Comparison of ENCODE assay signal across 9 mouse cellular contexts in the genomic region with DNA sequence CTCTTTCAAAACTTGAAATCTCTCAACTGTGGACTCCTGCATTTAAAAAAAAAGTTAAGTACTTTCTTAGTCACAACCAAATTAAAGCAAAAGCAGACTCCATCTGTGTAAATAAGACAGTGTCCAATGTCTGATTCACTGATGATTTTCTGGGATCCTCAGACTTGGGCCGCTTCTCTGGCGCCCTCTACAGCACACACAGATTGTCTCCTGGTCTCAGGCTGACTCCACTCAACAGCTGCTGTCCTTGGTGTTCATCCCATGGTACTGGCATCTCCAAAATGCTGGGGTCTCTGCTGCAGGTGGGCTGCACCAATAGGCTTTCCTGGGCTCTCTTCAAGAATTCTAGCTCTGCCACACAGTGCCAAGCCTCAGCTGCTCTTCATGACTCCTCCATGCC. TPM values are rescaled to one million over a fixed set of nuclear protein-coding genes. Genes with fewer than 3 reads are reported as not detected.
DNase-seq lines count a peak whose midpoint lies in the region; ATAC-seq lines count a peak whose summit lies in the region.
"Had no signal": no experiment of that assay in that cellular context is flagged by ENCODE, and none has a peak within 500 bp of the region (broad histone marks: within the 10 kb centered on the region; RNA-seq: fewer than 3 reads in every experiment).

No protein-coding gene starts in this region.

- H3K27ac ChIP-seq in midbrain, embryonic 10.5 days (replicated peaks): no peak overlapping the region
- no peak overlapping the region for H3K27ac ChIP-seq in midbrain, embryonic 15.5 days
- H3K27ac ChIP-seq in limb, embryonic 11.5 days (replicated peaks; ENCODE audit: low read depth, low read length): no peak overlapping the region

- H3K9ac ChIP-seq in midbrain, embryonic 15.5 days: no peak overlapping the region
- no peak overlapping the region for H3K9ac ChIP-seq in limb, embryonic 11.5 days (ENCODE audit: low read length)

- peak; percentile 36 for DNase-seq in midbrain, embryonic 10.5 days (ENCODE audit: low spot score)
- DNase-seq in T-cell, adult 2 months (ENCODE audit: low spot score): peak; percentile 12
- peak; percentile 68 for DNase-seq in cerebellum, adult 9-10 months
- DNase-seq in heart, postnatal 4 days: peak; percentile 67
- DNase-seq in limb, embryonic 11.5 days (ENCODE audit: low spot score): peak; percentile 49
- DNase-seq in right cerebral cortex, adult 18-20 months: peak; percentile 30

- no peaks in the 10 kb centered on the region for H3K27me3 ChIP-seq in midbrain, embryonic 10.5 days (ENCODE audit: low read depth, poor library complexity, severe bottlenecking)
- no peaks in the 10 kb centered on the region for H3K27me3 ChIP-seq in midbrain, embryonic 15.5 days (replicated peaks)
- H3K27me3 ChIP-seq in limb, embryonic 11.5 days (ENCODE audit: control insufficient read depth, insufficient read depth, low read length): no peaks in the 10 kb centered on the region

- WGBS in midbrain, embryonic 10.5 days: 0% methylated on average over 2 of the region's 2 CpGs
- WGBS in midbrain, embryonic 15.5 days: 3% methylated on average over 2 of the region's 2 CpGs
- 7% methylated on average over 2 of the region's 2 CpGs for WGBS in limb, embryonic 11.5 days

- no peaks in the 10 kb centered on the region for H3K4me1 ChIP-seq in midbrain, embryonic 10.5 days
- H3K4me1 ChIP-seq in midbrain, embryonic 15.5 days: no peaks in the 10 kb centered on the region
- no peaks in the 10 kb centered on the region for H3K4me1 ChIP-seq in limb, embryonic 11.5 days (ENCODE audit: control insufficient read depth, insufficient read depth, low read length)

- no peak overlapping the region for H3K4me3 ChIP-seq in midbrain, embryonic 10.5 days
- no peak overlapping the region for H3K4me3 ChIP-seq in midbrain, embryonic 15.5 days
- no peak overlapping the region for H3K4me3 ChIP-seq in limb, embryonic 11.5 days (ENCODE audit: low read depth, low read length)
- H3K4me3 ChIP-seq: erythroblast, embryonic 14.5 days had no signal

- ATAC-seq in midbrain, embryonic 15.5 days (replicated peaks): no peak
- no peak for ATAC-seq in limb, embryonic 11.5 days (ENCODE audit: insufficient number of reproducible peaks, low FRiP score, low TSS enrichment, low read depth)

- H3K36me3 ChIP-seq in midbrain, embryonic 10.5 days: peaks cover 35% of the 10 kb centered on the region
- peaks cover 55% of the 10 kb centered on the region for H3K36me3 ChIP-seq in midbrain, embryonic 15.5 days (replicated peaks)
- H3K36me3 ChIP-seq in limb, embryonic 11.5 days (ENCODE audit: control insufficient read depth, insufficient read depth, low read length): no peaks in the 10 kb centered on the region

- no peak overlapping the region for H3K4me2 ChIP-seq in midbrain, embryonic 15.5 days
- H3K4me2 ChIP-seq in limb, embryonic 11.5 days (ENCODE audit: low read depth, severe bottlenecking): no peak overlapping the region

- H3K9me3 ChIP-seq in midbrain, embryonic 10.5 days (replicated peaks): no peaks in the 10 kb centered on the region
- no peaks in the 10 kb centered on the region for H3K9me3 ChIP-seq in midbrain, embryonic 15.5 days
- no peaks in the 10 kb centered on the region for H3K9me3 ChIP-seq in limb, embryonic 11.5 days (ENCODE audit: control insufficient read depth, low read length)

RNA-seq across cellular contexts. Expression of a gene that starts 24.5 kb away (rescaled TPM):
- 454 and 468 TPM in 2 replicates for polyA plus RNA-seq in midbrain, embryonic 10.5 days (2016; fragmentation: Nextera tagmentation; extraction: Ambion mirVana)
- polyA plus RNA-seq in midbrain, embryonic 15.5 days (2015; fragmentation: Nextera tagmentation; extraction: Ambion mirVana): 364 and 368 TPM in 2 replicates
- 100 to 1,000 TPM; 130 to 135 TPM for total RNA-seq in heart, postnatal 4 days (2021)
- 409 and 410 TPM in 2 replicates for polyA plus RNA-seq in limb, embryonic 11.5 days (2014; fragmentation: Nextera tagmentation; extraction: Ambion mirVana)

RNA-seq across cellular contexts. Expression of a gene that starts 36.6 kb away (rescaled TPM):
- polyA plus RNA-seq in midbrain, embryonic 10.5 days (2016; fragmentation: Nextera tagmentation; extraction: Ambion mirVana): 78.8 and 82.4 TPM in 2 replicates
- 35.4 and 36.4 TPM in 2 replicates for polyA plus RNA-seq in midbrain, embryonic 15.5 days (2015; fragmentation: Nextera tagmentation; extraction: Ambion mirVana)
- total RNA-seq in heart, postnatal 4 days (2021): 100 to 1,000 TPM; 323 to 342 TPM
- polyA plus RNA-seq in limb, embryonic 11.5 days (2014; fragmentation: Nextera tagmentation; extraction: Ambion mirVana): 90.0 and 91.7 TPM in 2 replicates

RNA-seq across cellular contexts. Expression of a gene that starts 38.1 kb away (rescaled TPM):
- polyA plus RNA-seq in midbrain, embryonic 10.5 days (2016; fragmentation: Nextera tagmentation; extraction: Ambion mirVana): 8.6 and 13.3 TPM in 2 replicates
- polyA plus RNA-seq in midbrain, embryonic 15.5 days (2015; fragmentation: Nextera tagmentation; extraction: Ambion mirVana): 32.4 and 34.6 TPM in 2 replicates
- 10 to 100 TPM; 14.7 to 16.8 TPM for total RNA-seq in heart, postnatal 4 days (2021)
- polyA plus RNA-seq in limb, embryonic 11.5 days (2014; fragmentation: Nextera tagmentation; extraction: Ambion mirVana): 3.0 and 4.0 TPM in 2 replicates

RNA-seq across cellular contexts. Expression of a gene that starts 39.0 kb away (rescaled TPM):
- 0.12 TPM in 1 of 2 replicates, not detected in the other for polyA plus RNA-seq in midbrain, embryonic 10.5 days (2016; fragmentation: Nextera tagmentation; extraction: Ambion mirVana)
- polyA plus RNA-seq in midbrain, embryonic 15.5 days (2015; fragmentation: Nextera tagmentation; extraction: Ambion mirVana): 0.41 and 0.65 TPM in 2 replicates
- total RNA-seq in heart, postnatal 4 days (2021): under 1 TPM in 1 of 2 experiments, not detected in 1; 0.05 TPM
- not detected in 2 replicates for polyA plus RNA-seq in limb, embryonic 11.5 days (2014; fragmentation: Nextera tagmentation; extraction: Ambion mirVana)
- polyA plus RNA-seq: erythroblast, embryonic 14.5 days; liver, embryonic 16.5 days had no signal

RNA-seq across cellular contexts. Expression of a gene that starts 53.0 kb away (rescaled TPM):
- polyA plus RNA-seq in midbrain, embryonic 10.5 days (2016; fragmentation: Nextera tagmentation; extraction: Ambion mirVana): 2.7 and 3.4 TPM in 2 replicates
- polyA plus RNA-seq in midbrain, embryonic 15.5 days (2015; fragmentation: Nextera tagmentation; extraction: Ambion mirVana): 7.3 and 9.6 TPM in 2 replicates
- 1 to 10 TPM; 1.0 to 1.5 TPM for total RNA-seq in heart, postnatal 4 days (2021)
- 1.7 and 2.4 TPM in 2 replicates for polyA plus RNA-seq in limb, embryonic 11.5 days (2014; fragmentation: Nextera tagmentation; extraction: Ambion mirVana)

Comparison
In these comparisons a context has a peak if more than half of its experiments do, and no peak if none do; other contexts are left out.
1. DNase-seq: peak in every context shown above with its lines; median percentile 68 in cerebellum, adult 9-10 months; 67 in heart, postnatal 4 days; 49 in limb, embryonic 11.5 days; 36 in midbrain, embryonic 10.5 days; 30 in right cerebral cortex, adult 18-20 months; 12 in T-cell, adult 2 months.